Mouse (Mus musculus) forebrain, embryonic 10.5 days (tissue): ENCODE measurements at regions not wholly inside any gene's neighbourhood (a gene's known extent, or its start where the extent isn't known, plus 50 kb on each side); places are given as distances from the start of the nearest gene placed in this dataset.

Experiments
- DNase-seq: peaks from one replicate; pipeline ENCODE4 v3.0.0-alpha.2; 2017; ENCODE audit warnings: low spot score; ENCODE audit errors: extremely low spot score
- H3K27ac ChIP-seq: fragments of 300-500 bp; sonication (generic); 2 replicates; pipeline ENCODE4 v1.5.1; 2016; ENCODE audit warnings: mild to moderate bottlenecking
- H3K27me3 ChIP-seq: fragments of 300-500 bp; sonication (generic); 2 replicates; pipeline ENCODE4 v1.6.1; 2016; ENCODE audit warnings: mild to moderate bottlenecking; ENCODE audit not compliant: poor library complexity, severe bottlenecking
- H3K36me3 ChIP-seq: fragments of 300-500 bp; sonication (generic); replicated peaks from 2 replicates; pipeline ENCODE4 v1.6.1; 2016; ENCODE audit warnings: mild to moderate bottlenecking, moderate library complexity
- H3K4me1 ChIP-seq: fragments of 300-500 bp; sonication (generic); 2 replicates; pipeline ENCODE4 v1.6.1; 2016
- H3K4me3 ChIP-seq: fragments of 300-500 bp; sonication (generic); 2 replicates; pipeline ENCODE4 v1.5.1; 2016; ENCODE audit warnings: mild to moderate bottlenecking, moderate library complexity
- H3K9me3 ChIP-seq: fragments of 300-500 bp; sonication (generic); 2 replicates; pipeline ENCODE4 v1.6.1; 2016; ENCODE audit warnings: mild to moderate bottlenecking, moderate library complexity
- WGBS: fragments of 180-500 bp; shearing (Covaris S2); methylation state at CpG from one replicate; pipeline ENCODE4 v1.1.7; 2016; 5-methylcytosine and 5-hydroxymethylcytosine counted together

DNA sequence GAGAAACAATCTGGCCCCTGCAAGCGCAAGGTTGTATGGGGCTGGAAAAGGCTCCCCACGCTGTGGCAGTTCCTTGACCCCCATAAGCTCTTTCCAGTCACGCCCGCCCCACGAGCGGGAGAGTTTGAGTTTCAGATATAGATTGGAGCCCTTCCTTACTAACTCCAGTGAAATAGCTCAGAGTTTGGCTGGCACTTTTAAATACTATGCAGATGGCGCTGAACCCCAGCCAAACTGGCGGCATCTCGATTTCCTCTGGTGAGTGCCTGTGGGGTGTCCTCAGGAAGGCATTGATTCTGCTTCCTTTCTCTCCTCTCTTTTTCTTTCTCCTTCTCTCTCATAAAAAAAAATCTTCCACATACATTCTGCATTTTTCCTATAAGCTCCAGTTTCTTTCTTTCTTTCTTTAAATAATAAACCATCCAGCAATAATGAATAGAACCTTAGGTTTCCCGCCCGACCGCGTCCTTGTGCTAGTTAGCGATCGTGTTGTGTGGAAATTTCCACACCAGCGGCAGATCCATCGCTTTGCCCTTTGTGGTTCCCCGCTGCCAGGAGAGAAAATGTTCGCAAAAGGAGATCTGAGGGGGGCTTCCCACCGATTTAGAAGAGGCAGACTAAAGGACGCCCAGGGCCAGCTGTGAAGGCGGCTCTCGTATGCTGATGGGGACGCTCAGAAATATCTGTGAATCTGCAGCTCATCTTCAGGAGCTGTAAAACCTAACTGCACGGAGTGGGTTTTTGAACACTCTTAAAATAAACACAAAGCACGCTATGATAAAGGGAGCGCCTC is 247.8 kb downstream of the Etnk1 start:
- Histone ChIP-seq H3K9me3 (peaks cover 3% of the 10 kb centered on the region; the same call in 1 of the 2 replicates), H3K4me1 (no peaks in the 10 kb centered on the region), H3K27me3 (no peaks in the 10 kb centered on the region), H3K27ac (no peak overlapping the region), H3K36me3 (no peaks in the 10 kb centered on the region), H3K4me3 (no peak overlapping the region)
- DNase-seq: no peak
- WGBS: 89% methylated on average over 27 of the region's 27 CpGs

DNA sequence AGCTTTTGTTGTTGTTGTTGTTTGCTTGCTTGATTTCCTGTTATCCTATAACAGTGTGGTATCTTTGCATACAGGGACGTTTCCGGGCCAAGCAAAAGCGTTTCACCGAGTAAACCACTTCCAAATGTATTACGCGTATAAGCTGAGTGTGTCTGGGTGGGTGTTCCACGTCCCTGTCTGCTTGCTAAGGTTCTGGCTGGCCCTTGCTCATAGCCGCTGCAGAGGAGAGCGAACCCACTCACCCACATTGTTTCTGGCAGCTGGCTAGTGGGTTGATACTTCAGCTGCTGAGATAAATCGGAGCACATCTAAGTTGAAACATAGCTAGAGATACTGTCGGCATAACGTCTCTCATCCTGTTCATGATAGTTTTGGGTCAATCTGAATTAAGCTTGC is 248.4 kb downstream of the Etnk1 start:
- DNase-seq: no peak
- WGBS: 92% methylated on average over 12 of the region's 12 CpGs
- Histone ChIP-seq H3K36me3 (no peaks in the 10 kb centered on the region), H3K4me1 (no peaks in the 10 kb centered on the region), H3K27me3 (no peaks in the 10 kb centered on the region), H3K9me3 (peaks cover 3% of the 10 kb centered on the region; the same call in 1 of the 2 replicates), H3K27ac (no peak overlapping the region), H3K4me3 (no peak overlapping the region)

DNA sequence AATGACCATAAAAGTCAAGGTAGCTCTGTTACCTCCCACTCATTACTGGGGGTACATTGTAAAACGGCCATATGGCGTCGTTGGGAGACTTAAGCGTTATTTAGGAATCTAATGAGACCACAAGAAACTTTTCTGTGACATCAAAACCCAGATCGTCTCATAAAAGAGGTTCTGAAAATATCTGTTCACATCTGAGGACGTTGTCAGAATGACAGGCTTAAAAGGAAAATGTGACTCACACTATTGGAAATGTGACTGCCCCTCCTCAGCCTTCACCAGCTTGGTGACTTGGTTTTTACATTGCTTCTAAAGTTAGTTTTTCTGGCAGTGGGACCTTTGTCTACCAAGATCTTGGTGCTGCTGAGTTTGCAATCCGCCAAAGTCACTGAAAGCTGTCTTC is 252.9 kb downstream of the Etnk1 start:
- Histone ChIP-seq H3K4me3 (no peak overlapping the region), H3K4me1 (no peaks in the 10 kb centered on the region), H3K27me3 (no peaks in the 10 kb centered on the region), H3K9me3 (peaks cover 3% of the 10 kb centered on the region; the same call in 1 of the 2 replicates), H3K36me3 (no peaks in the 10 kb centered on the region), H3K27ac (no peak overlapping the region)
- no peak for DNase-seq
- 95% methylated on average over 7 of the region's 7 CpGs for WGBS

DNA sequence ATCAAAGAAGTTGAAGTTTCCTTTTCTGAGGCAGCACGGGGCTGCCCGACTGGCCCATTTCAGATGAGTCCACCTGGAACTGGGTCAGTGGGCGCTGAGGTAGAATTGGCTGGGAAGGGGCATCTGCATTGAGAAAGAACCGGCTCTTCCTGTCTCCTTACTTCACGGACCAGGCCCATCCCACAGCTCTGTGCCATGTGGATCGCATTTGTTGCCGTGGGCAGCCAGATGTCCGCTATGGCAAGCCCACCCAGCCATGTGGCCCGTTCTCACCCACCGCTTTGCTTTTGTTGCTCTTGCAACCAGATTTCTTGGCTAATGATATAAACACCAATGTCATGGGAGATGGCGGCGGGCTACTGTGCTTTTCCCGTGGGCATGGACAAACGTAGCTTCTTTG is 256.0 kb downstream of the Etnk1 start:
- H3K9me3 ChIP-seq: no peaks in the 10 kb centered on the region
- no peaks in the 10 kb centered on the region for H3K4me1 ChIP-seq
- DNase-seq: no peak
- 92% methylated on average over 14 of the region's 14 CpGs for WGBS
- H3K27ac ChIP-seq: no peak overlapping the region
- H3K36me3 ChIP-seq: no peaks in the 10 kb centered on the region
- H3K4me3 ChIP-seq: no peak overlapping the region
- H3K27me3 ChIP-seq: no peaks in the 10 kb centered on the region

DNA sequence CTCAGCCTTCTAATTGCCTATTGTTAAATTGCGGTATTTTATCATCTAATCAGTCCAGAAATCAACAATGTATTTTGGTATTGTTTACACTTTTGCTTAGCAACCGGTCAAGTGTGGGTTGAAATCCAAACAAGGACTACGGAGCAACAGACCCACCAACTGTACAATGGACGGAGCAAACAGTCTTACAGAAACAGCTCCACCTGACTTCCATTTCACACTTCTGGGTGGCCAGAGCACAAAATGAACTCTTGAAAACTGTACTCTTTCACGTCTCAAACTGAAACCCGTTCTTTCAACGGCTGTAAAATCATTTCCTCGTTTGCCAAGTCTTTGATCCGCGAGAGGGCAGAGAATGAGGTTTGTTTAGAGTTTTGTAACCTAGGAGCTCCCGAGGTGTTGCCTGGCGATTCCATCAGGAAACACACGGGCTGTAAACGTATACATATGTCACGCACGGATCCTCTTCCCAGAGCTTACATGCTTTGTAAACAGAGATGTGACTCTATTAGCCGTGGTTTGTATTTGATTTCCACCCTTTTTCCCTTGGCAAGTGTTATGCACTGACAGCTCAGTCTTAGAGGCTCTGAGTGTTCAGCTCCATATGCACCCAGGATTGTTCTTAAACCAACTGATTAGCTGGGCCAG is 258.3 kb downstream of the Etnk1 start:
- H3K4me3 ChIP-seq: no peak overlapping the region
- H3K9me3 ChIP-seq: no peaks in the 10 kb centered on the region
- H3K27me3 ChIP-seq: no peaks in the 10 kb centered on the region
- no peaks in the 10 kb centered on the region for H3K4me1 ChIP-seq
- 90% methylated on average over 17 of the region's 17 CpGs for WGBS
- DNase-seq: no peak
- no peaks in the 10 kb centered on the region for H3K36me3 ChIP-seq
- H3K27ac ChIP-seq: no peak overlapping the region

DNA sequence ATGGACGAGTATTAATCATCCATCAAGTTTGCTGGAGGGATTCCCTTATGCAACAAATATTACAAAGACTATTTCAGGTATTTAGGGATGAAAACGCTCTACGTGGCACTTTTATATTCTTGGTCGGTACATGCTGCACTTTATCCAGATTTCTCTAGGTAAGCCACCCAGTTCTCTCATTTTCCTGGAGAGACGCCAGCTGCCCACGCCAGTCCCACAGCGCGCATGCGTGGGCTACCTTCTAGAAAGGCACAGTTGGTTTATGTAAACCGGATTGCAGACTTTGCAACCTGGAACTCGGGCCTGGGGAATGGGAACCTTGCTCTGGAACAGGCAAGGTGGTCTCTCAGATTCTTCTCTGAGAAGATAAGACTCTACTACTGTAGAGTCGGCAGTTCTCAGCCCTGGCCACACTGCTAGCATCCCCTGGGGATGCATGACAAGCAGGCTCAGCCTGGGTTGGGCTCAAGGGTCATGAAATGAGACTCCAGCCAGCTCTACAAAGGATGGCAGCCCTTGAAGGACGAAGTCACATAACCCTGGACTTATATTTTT is 265.0 kb downstream of the Etnk1 start:
- no peak overlapping the region for H3K4me3 ChIP-seq
- no peaks in the 10 kb centered on the region for H3K36me3 ChIP-seq
- H3K4me1 ChIP-seq: peaks cover 3% of the 10 kb centered on the region; the same call in 1 of the 2 replicates
- H3K27ac ChIP-seq: no peak overlapping the region
- H3K9me3 ChIP-seq: no peaks in the 10 kb centered on the region
- H3K27me3 ChIP-seq: no peaks in the 10 kb centered on the region
- WGBS: 91% methylated on average over 13 of the region's 13 CpGs
- no peak for DNase-seq

DNA sequence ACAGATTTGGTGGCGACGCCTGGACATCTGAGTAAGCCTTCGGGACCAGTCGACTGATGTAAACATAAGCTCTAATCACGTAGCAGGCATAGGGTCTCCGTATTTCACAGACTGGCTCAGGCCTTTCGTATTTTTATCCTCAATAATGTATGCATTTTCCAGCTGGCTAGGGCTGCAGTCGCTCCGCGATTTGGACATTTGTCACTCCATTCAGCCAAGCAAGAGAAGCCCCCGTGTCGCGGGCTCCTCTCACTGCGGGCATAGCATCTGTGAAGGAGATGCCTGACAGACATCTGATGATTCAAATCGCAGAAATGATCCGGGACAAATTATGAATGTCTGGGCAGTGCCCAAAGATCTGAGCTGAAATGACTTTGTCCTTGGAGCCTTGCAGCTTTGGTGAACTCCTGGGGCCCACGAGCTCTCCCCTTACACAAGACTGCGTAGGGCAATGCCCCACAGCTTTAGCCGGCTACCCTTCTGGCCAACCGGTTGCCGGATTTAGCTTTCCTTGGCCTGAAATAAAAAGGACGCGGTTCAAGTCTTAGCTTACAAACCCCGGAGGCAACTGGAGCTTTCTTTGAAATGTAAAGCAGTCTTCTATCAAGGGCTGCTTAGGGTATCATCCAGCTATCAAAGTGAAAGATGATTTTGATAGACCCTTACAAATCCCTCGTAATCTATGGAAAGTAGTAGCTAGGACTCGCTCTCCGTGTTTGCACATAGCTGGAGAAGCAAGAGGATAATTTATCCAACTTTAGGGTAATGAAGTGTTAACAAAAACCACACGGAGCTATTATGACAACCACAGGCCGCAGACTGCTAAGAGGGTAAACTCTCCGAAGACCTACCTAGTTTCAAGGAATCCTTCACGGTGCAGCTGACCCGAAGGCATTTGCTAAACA is 270.6 kb downstream of the Etnk1 start:
- no peak for DNase-seq
- no peaks in the 10 kb centered on the region for H3K27me3 ChIP-seq

DNA sequence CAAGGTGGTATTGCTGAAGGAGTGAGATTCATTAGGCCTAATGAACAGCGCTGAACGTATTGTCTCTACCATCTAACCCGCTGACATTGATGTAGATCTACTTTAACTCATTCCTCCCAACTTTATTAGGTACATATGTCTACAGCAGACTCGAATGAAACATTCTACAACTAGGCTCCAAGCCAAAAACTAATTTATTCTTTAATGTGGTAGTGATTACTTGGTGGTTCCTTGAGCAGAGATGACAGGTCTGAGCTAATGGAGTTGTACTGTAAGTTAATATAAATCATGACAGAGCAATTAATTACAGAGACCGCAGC is 271.2 kb downstream of the Etnk1 start:
- H3K4me3 ChIP-seq: no peak overlapping the region
- 87% methylated on average over 5 of the region's 5 CpGs for WGBS
- DNase-seq: no peak
- H3K36me3 ChIP-seq: no peaks in the 10 kb centered on the region
- H3K27ac ChIP-seq: no peak overlapping the region
- H3K27me3 ChIP-seq: no peaks in the 10 kb centered on the region
- H3K4me1 ChIP-seq: peaks cover 14% of the 10 kb centered on the region
- H3K9me3 ChIP-seq: no peaks in the 10 kb centered on the region

More for the DNA sequence above, 270.6 kb downstream of the Etnk1 start:
- no peak overlapping the region for H3K27ac ChIP-seq
- no peaks in the 10 kb centered on the region for H3K36me3 ChIP-seq
- H3K4me1 ChIP-seq: peaks cover 14% of the 10 kb centered on the region
- 80% methylated on average over 32 of the region's 32 CpGs for WGBS
- no peaks in the 10 kb centered on the region for H3K9me3 ChIP-seq
- H3K4me3 ChIP-seq: no peak overlapping the region

DNA sequence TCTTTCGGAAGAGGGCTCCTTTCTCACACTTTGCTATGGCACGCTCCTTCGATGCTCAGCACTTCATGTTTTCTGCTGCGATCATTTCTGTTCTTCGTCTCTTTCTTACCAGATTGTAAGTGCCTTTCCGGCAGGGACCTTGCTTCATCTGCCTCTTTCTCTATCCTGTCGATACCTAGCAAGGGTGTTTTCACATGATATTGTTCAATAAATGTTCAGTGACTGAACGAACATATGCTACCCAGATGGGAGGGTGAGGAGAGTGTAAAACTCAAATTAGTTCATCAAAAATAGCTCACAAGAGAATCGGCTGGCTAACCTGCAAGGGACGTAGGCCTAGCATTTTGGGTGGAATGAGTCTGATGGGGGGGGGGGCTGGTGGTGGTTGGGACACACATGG is 272.5 kb downstream of the Etnk1 start:
- 97% methylated on average over 10 of the region's 10 CpGs for WGBS
- Histone ChIP-seq H3K4me3 (no peak overlapping the region), H3K9me3 (no peaks in the 10 kb centered on the region), H3K36me3 (no peaks in the 10 kb centered on the region), H3K27ac (no peak overlapping the region), H3K4me1 (peaks cover 14% of the 10 kb centered on the region), H3K27me3 (no peaks in the 10 kb centered on the region)
- DNase-seq: no peak

DNA sequence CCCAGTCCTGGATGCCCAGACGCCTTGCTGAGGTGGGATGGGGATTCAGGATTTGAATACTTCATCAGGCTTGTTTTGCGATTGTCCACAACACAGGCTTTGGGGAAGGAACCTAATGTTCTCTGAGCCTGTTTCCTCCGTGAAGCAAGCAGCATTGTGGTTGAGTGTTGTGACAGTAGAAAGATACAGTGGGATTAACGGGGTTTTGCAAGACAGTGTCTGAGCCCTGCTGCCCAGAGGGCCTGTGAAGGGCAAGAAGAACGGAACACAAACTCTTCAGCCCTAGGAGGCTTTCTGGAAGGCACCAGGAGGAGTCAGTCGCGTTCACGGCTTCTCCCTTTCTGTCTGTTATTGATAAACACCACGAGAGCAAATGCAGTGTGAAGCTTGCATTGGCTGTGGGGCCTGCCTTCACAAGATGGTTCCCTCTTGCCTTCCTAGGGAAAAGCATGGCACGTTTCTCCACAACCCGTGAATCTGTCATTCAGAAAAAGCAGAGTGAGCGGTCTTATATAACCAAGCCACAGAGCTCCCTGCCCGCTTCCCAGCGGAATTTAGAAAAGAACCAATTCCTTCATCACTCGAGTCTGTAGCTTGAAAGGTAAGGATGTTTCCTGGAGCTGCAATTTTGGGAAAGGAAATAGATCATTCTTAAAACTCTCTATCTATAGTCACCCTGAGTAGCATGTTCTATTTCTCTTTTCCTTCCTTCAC is 273.4 kb downstream of the Etnk1 start:
- DNase-seq: no peak

DNA sequence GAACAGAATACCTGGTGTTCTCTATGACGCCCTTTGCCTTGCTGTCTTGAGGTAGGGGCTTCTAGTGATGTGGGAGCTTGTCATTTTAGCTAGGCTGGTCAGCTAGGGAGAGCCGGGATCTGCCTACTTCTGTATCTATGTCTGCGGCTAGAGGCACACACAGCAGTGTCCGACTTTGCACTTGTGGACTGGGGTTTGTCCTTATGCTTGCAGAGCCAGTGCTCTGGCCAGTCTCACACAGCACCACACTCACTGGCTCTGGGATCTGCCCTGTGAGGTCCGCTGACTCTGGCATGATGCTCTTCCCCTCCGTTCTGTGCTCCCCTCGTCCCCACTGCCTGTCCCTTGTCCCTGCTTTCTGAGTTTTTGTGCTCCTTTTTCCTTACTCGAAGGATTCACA is 275.3 kb downstream of the Etnk1 start:
- H3K27ac ChIP-seq: no peak overlapping the region
- H3K9me3 ChIP-seq: no peaks in the 10 kb centered on the region
- H3K36me3 ChIP-seq: no peaks in the 10 kb centered on the region
- no peaks in the 10 kb centered on the region for H3K27me3 ChIP-seq
- H3K4me3 ChIP-seq: no peak overlapping the region
- no peak for DNase-seq
- WGBS: 90% methylated on average over 8 of the region's 8 CpGs
- H3K4me1 ChIP-seq: peaks cover 10% of the 10 kb centered on the region

More for the DNA sequence above, 273.4 kb downstream of the Etnk1 start:
- Histone ChIP-seq H3K27ac (no peak overlapping the region), H3K4me3 (no peak overlapping the region), H3K9me3 (no peaks in the 10 kb centered on the region), H3K4me1 (peaks cover 14% of the 10 kb centered on the region), H3K36me3 (no peaks in the 10 kb centered on the region), H3K27me3 (no peaks in the 10 kb centered on the region)
- 86% methylated on average over 15 of the region's 15 CpGs for WGBS

DNA sequence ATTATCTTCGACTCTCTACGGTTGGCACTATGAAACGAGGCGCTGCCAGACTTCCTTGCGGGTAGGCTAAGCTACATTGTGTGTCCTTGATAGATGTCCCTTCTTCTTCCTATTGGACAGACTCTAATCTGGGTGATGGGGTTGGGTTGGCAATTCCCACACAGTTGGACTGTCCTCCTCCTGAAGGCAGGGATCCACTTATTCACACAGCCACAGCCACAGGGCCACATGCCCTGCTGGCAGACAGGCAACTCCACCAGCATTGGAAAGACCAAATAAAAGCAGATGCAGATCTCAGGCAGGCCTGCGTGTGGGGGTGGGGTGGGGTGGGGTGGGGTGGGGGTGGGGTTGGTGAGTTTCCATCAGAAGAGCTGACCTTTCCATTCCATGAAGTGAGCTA is 276.4 kb downstream of the Etnk1 start:
- no peak for DNase-seq
- Histone ChIP-seq H3K27me3 (no peaks in the 10 kb centered on the region), H3K27ac (no peak overlapping the region), H3K36me3 (no peaks in the 10 kb centered on the region), H3K4me1 (no peaks in the 10 kb centered on the region), H3K9me3 (no peaks in the 10 kb centered on the region), H3K4me3 (no peak overlapping the region)
- WGBS: 90% methylated on average over 6 of the region's 6 CpGs
